Mouse (Mus musculus) erythroblast, embryonic 14.5 days (primary cell): ENCODE results near the gene Ppp2r5a.

ENCODE experiments used
- GATA1 ChIP-seq: IDR thresholded peaks from 2 replicates; pipeline ENCODE4 v1.6.1; 2012; ENCODE audit warnings: low read length, inconsistent platforms, mixed read lengths
- TAL1 ChIP-seq: IDR thresholded peaks from 3 replicates; pipeline ENCODE4 v1.6.1; 2012; ENCODE audit warnings: low read length, inconsistent platforms, mixed read lengths

DNA sequence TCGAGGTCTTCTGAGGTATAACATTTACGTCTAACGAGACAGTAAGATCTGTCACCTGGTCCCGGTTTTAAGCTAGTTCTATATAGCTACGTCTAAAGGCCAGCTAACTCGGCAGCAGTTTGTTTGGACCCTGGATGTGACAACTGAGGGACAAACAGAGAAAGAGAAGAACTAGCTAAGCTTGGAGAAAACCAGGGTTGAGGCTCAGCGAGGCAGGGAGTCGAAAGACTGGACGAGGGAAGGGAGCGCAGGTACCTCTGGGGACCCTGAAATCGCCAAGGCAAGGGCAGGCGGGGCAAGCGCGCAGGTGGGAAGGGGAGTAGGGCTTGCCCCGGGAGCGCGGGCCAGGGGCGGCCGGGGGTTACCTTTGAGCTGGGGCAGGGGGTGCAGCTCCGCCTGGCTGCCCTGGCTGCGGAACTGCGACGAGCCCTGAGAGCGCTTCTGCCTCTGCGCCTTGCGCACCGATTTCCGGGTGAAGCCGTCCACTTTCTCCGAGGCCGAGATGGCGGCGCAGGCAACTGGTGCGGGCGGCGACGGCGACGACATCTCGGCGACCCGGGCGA, 7.1 kb downstream of the Ppp2r5a start:
- TF ChIP-seq TAL1 (no peak), GATA1 (no peak)
